Mouse (Mus musculus): ENCODE results near the gene Mast3. TPM values are rescaled to one million over a fixed set of nuclear protein-coding genes. Genes with fewer than 3 reads are reported as not detected.

Mast3 gene
- polyA plus RNA-seq (2015; fragmentation: Nextera tagmentation; extraction: Ambion mirVana): 5.6 and 6.7 TPM in 2 replicates

DNA sequence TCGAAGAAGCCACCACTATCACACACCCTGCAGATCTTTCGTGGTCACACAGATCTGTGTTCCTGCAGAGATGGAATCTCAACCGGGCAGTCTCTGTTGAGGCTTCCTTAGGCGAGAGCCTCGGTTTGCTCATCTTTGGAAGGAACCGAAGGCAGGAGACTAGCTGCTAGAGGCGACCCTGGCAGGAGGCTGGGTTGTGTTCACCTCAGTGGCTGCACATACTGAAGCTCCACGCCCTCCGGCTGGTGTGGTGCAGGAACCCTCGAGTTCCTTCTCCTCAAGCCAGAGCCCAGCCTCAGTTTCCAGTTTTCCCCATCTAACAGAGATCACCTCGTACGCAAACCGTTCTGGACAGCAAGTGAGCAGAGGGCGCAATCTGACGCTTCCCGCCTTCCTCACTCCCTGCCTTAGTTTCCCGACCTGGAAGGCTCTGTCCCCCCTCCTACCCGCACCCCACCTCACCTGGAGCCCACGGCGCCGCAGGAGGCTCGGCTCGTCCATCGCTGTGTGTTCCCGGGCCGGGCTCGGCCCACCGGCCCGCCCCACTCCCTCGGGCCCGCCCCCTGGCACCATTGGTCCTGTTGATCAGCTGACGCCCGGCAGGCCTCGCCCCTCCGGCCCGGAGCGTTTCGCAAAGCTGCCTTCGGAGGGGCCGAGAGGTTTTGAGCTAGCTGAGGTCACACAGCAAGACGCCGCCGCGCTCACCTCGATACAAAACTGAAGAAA lies at the start of gene Mast3:
Gene Mast3, minus strand, starts transcription at position 574 of the 726 bp plus-strand sequence.
- peak; percentile 63; the same call in 1 of the 2 replicates for ATAC-seq (ENCODE audit: extremely low read depth, insufficient number of reproducible peaks, low FRiP score, low TSS enrichment)
- Histone ChIP-seq H3K4me3 (peak within 1 kb of the TSS; percentile 63), H3K4me2 (peak within 1 kb of the TSS; percentile 95), H3K27ac (replicated peaks) (no peak within 1 kb of the TSS), H3K9me3 (no peaks in the 10 kb centered on the region), H3K27me3 (replicated peaks) (peaks cover 79% of the 10 kb centered on the region), H3K9ac (peak within 1 kb of the TSS; percentile 75), H3K36me3 (no peaks in the 10 kb centered on the region), H3K4me1 (peaks cover 13% of the 10 kb centered on the region)
- WGBS: 1% methylated on average over 45 of the region's 45 CpGs

- Histone ChIP-seq H3K4me2 (no peak overlapping the region), H3K27me3 (replicated peaks) (peaks cover 65% of the 10 kb centered on the region), H3K36me3 (no peaks in the 10 kb centered on the region), H3K9me3 (no peaks in the 10 kb centered on the region), H3K9ac (no peak overlapping the region), H3K27ac (replicated peaks) (no peak overlapping the region), H3K4me3 (no peak overlapping the region), H3K4me1 (peaks cover 10% of the 10 kb centered on the region)
- no peak for ATAC-seq (ENCODE audit: extremely low read depth, insufficient number of reproducible peaks, low FRiP score, low TSS enrichment)
- 82% methylated on average over 2 of the region's 2 CpGs for WGBS
These were observed 49.0 kb upstream of the Mast3 start for GRCm38 (mm10) chr8:70853863-70854262.

- no peak overlapping the region for H3K4me3 ChIP-seq
- ATAC-seq (ENCODE audit: extremely low read depth, insufficient number of reproducible peaks, low FRiP score, low TSS enrichment): no peak
- no peak overlapping the region for H3K9ac ChIP-seq
- WGBS: 84% methylated on average over 41 of the region's 41 CpGs
- H3K4me1 ChIP-seq: peaks cover 10% of the 10 kb centered on the region
- H3K36me3 ChIP-seq: no peaks in the 10 kb centered on the region
- no peak overlapping the region for H3K27ac ChIP-seq (replicated peaks)
- no peak overlapping the region for H3K4me2 ChIP-seq
- H3K9me3 ChIP-seq: no peaks in the 10 kb centered on the region
- H3K27me3 ChIP-seq (replicated peaks): peaks cover 69% of the 10 kb centered on the region
These were observed 47.9 kb upstream of the Mast3 start for GRCm38 (mm10) chr8:70852595-70853231.

DNA sequence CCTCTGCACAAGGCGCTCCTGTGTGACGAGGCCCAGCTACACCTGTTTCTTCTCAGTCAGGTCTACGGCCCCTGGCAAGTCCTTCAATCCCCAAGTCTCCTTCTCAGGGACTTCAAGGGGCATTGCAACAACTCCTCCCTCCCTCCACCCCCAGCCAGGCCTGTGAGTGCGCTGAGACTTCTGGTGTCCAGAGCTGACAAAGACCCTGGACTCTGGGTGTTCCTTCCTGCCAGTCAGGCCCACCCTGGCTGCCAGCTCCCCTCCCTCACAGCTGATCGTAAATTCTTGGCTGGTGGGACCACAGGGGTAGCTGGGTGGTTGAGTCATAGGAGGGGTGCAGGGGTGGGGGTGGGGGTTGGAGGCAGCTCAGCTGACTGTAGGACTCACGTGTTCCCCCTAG lies 47.0 kb upstream of the Mast3 start:
- H3K4me1 ChIP-seq: peaks cover 6% of the 10 kb centered on the region
- H3K9ac ChIP-seq: peak overlapping the region; percentile 28; the same call in 1 of the 2 replicates
- H3K4me3 ChIP-seq: no peak overlapping the region
- H3K27me3 ChIP-seq (replicated peaks): peaks cover 70% of the 10 kb centered on the region
- ATAC-seq (ENCODE audit: extremely low read depth, insufficient number of reproducible peaks, low FRiP score, low TSS enrichment): no peak
- H3K9me3 ChIP-seq: no peaks in the 10 kb centered on the region
- no peak overlapping the region for H3K27ac ChIP-seq (replicated peaks)
- 45% methylated on average over 6 of the region's 6 CpGs for WGBS
- no peak overlapping the region for H3K4me2 ChIP-seq
- H3K36me3 ChIP-seq: no peaks in the 10 kb centered on the region

DNA sequence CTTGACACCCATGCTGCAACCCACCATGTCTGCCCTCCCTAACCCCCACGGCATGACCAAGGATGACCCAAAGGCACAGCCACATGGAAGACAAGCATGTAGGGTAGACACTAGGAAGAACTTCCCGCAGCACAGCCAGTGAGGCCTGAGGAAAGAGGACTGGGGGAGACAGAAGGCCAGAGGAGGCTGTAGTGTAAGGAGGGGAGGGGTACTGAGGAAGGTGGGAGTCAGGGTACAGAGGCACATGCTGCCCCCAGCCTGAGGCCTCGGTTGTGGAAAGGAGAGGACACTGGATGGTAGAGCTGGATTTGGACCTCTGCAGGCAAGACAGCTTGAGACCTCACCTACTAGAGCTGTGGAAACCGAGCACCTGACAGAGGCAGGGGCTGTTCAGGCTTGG lies 46.1 kb upstream of the Mast3 start:
- H3K4me1 ChIP-seq: no peaks in the 10 kb centered on the region
- H3K27me3 ChIP-seq (replicated peaks): peaks cover 70% of the 10 kb centered on the region
- no peak overlapping the region for H3K4me3 ChIP-seq
- H3K9me3 ChIP-seq: no peaks in the 10 kb centered on the region
- no peak overlapping the region for H3K27ac ChIP-seq (replicated peaks)
- H3K9ac ChIP-seq: no peak overlapping the region
- no peak overlapping the region for H3K4me2 ChIP-seq
- ATAC-seq (ENCODE audit: extremely low read depth, insufficient number of reproducible peaks, low FRiP score, low TSS enrichment): no peak
- 73% methylated on average over 4 of the region's 4 CpGs for WGBS
- no peaks in the 10 kb centered on the region for H3K36me3 ChIP-seq

- WGBS: 64% methylated on average over 7 of the region's 7 CpGs
- Histone ChIP-seq H3K36me3 (no peaks in the 10 kb centered on the region), H3K27ac (replicated peaks) (no peak overlapping the region), H3K4me1 (no peaks in the 10 kb centered on the region), H3K4me3 (no peak overlapping the region), H3K9ac (no peak overlapping the region), H3K4me2 (no peak overlapping the region), H3K27me3 (replicated peaks) (peaks cover 65% of the 10 kb centered on the region), H3K9me3 (no peaks in the 10 kb centered on the region)
- no peak for ATAC-seq (ENCODE audit: extremely low read depth, insufficient number of reproducible peaks, low FRiP score, low TSS enrichment)
These were observed 45.4 kb upstream of the Mast3 start for GRCm38 (mm10) chr8:70850132-70850845.

DNA sequence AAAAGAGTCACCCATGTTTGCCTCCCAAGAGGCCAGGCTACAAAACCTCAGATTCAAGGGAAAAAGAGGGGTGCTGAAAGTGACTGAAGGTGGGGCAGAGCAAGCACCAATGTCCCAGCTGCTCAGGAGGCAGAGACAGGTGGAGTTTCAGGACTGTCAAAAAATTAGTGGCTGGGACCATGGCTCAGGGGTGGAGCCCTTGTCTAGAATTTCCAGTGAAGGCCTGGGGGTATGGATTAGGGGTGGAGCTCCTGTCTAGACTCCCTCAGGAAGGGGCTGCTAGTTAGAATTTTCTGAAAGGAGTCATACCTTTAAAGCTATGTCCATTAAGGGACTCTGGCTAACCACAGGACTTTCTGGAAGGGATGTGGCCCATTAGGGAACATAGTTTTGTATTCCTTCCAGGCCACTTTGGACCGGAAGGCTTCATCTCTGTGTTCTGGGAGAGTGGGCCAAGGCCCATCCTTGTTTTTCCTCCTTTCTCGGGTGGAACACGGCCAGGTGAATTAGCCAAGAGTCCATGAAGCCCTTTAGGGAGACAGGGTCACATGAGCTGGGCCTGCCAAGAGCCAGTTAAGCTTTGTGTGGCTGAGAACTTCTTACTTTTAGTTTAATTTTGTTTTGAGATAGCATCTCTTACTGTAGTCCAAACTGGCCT lies 44.6 kb upstream of the Mast3 start:
- Histone ChIP-seq H3K4me2 (no peak overlapping the region), H3K27me3 (replicated peaks) (peaks cover 56% of the 10 kb centered on the region), H3K27ac (replicated peaks) (no peak overlapping the region), H3K36me3 (no peaks in the 10 kb centered on the region), H3K4me1 (no peaks in the 10 kb centered on the region), H3K4me3 (no peak overlapping the region), H3K9me3 (no peaks in the 10 kb centered on the region), H3K9ac (no peak overlapping the region)
- no peak for ATAC-seq (ENCODE audit: extremely low read depth, insufficient number of reproducible peaks, low FRiP score, low TSS enrichment)
- 76% methylated on average over 3 of the region's 3 CpGs for WGBS

DNA sequence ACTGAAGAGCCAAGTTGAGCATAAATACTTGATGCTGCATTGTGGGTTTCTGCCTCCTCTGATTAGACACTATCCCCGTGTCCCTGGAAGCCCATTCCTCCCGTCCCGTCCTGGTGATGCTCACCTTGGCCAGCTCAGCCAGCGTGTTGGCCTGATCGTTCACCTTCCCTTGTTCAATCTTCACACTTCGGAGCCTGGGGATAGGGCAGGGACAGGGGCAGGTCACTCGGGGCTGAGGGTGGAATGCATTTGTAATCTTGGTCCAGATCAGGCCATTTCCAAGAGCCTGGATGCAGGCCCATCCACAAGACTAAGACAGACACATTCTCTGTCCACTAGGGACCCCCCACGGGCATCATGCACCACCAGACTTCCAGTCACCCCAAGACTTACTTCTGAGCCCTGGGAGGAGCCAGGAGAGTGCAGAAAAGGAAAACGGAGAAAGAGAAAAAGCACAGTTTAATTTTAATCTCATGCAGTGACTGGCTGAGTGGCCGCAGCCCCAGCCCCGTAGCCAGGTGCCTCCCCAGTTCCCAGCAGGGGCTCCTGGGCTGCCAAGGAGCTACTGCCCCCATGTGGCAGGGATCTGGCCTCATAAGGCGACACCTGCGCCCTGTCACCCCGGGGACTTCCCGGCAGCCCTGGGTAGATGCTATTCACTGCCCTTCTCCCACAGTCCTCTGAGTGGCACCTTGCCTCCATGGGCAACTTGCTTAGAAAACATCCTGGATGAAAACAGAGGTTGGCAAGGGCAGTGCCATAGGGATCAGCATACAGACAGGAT lies 41.7 kb upstream of the Mast3 start:
- no peak for ATAC-seq (ENCODE audit: extremely low read depth, insufficient number of reproducible peaks, low FRiP score, low TSS enrichment)
- Histone ChIP-seq H3K27ac (replicated peaks) (no peak overlapping the region), H3K9me3 (no peaks in the 10 kb centered on the region), H3K27me3 (replicated peaks) (peaks cover 70% of the 10 kb centered on the region), H3K4me3 (no peak overlapping the region), H3K36me3 (no peaks in the 10 kb centered on the region), H3K4me2 (no peak overlapping the region), H3K4me1 (0 out of 2 replicates have a peak, but pooled peaks cover 2% of the 10 kb centered on the region), H3K9ac (no peak overlapping the region)
- 49% methylated on average over 15 of the region's 15 CpGs for WGBS

GRCm38 (mm10) chr8:70845108-70845507 lies 40.3 kb upstream of the Mast3 start:
- H3K27ac ChIP-seq (replicated peaks): no peak overlapping the region
- WGBS: 41% methylated on average over 5 of the region's 5 CpGs
- H3K4me1 ChIP-seq: peaks cover 13% of the 10 kb centered on the region
- no peak overlapping the region for H3K4me3 ChIP-seq
- peaks cover 63% of the 10 kb centered on the region for H3K27me3 ChIP-seq (replicated peaks)
- no peak overlapping the region for H3K4me2 ChIP-seq
- H3K9ac ChIP-seq: no peak overlapping the region
- no peak for ATAC-seq (ENCODE audit: extremely low read depth, insufficient number of reproducible peaks, low FRiP score, low TSS enrichment)
- H3K9me3 ChIP-seq: no peaks in the 10 kb centered on the region
- no peaks in the 10 kb centered on the region for H3K36me3 ChIP-seq

DNA sequence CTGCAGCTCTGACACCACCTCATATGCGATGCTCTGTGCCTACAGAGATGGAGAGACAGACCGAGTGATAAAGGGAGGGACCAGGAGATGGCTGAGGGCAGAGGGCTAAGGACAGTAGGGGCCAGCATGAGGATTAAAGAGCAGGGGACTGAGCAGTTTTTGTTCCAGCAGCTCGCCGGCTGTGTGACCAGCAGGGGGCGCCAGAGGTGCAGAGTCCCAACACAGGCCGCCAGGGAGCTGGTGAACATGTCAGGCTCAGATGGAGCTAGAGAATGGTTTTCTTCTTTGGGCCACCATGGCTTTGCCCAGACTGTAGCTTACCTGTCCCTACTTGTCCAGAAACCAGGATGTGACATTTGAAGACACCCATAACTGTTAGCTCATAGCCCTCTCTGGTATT lies 39.7 kb upstream of the Mast3 start:
- no peak for ATAC-seq (ENCODE audit: extremely low read depth, insufficient number of reproducible peaks, low FRiP score, low TSS enrichment)
- H3K9me3 ChIP-seq: no peaks in the 10 kb centered on the region
- under 1% methylated on average over 6 of the region's 6 CpGs for WGBS
- no peaks in the 10 kb centered on the region for H3K36me3 ChIP-seq
- no peak overlapping the region for H3K4me3 ChIP-seq
- H3K9ac ChIP-seq: no peak overlapping the region
- H3K4me1 ChIP-seq: peaks cover 15% of the 10 kb centered on the region
- no peak overlapping the region for H3K4me2 ChIP-seq
- no peak overlapping the region for H3K27ac ChIP-seq (replicated peaks)
- peaks cover 57% of the 10 kb centered on the region for H3K27me3 ChIP-seq (replicated peaks)

Data from heart, embryonic 13.5 days (tissue).